Mouse (Mus musculus) right cerebral cortex, postnatal 36 days (tissue): ENCODE measurements at regions not wholly inside any gene's neighbourhood (a gene's known extent, or its start where the extent isn't known, plus 50 kb on each side); places are given as distances from the start of the nearest gene placed in this dataset.

Experiments
- DNase-seq, 2 experiments: peaks; one replicate each; pipeline ENCODE4 v3.0.0; 2022; ENCODE audit warnings: low spot score in 2 of 2, mixed read lengths in 1 of 2

GRCm38 (mm10) chr12:47466740-47467139, 648.0 kb upstream of the Nova1 start:
- DNase-seq = no peak

- DNase-seq = no peak
Measured at GRCm38 (mm10) chr12:47465924-47466323, 647.2 kb upstream of the Nova1 start.

GRCm38 (mm10) chr12:47431669-47432068, 612.9 kb upstream of the Nova1 start:
- no peak for DNase-seq

- DNase-seq = no peak
Measured at GRCm38 (mm10) chr12:47412251-47412650, 593.5 kb upstream of the Nova1 start.

- no peak for DNase-seq
Measured at GRCm38 (mm10) chr12:47406563-47406962, 587.8 kb upstream of the Nova1 start.

GRCm38 (mm10) chr12:47406131-47406530, 587.4 kb upstream of the Nova1 start:
- no peak for DNase-seq

- no peak for DNase-seq
Measured at GRCm38 (mm10) chr12:47383225-47383624, 564.5 kb upstream of the Nova1 start.

GRCm38 (mm10) chr12:47353269-47353668, 534.5 kb upstream of the Nova1 start:
- no peak for DNase-seq

GRCm38 (mm10) chr12:47351229-47351628, 532.5 kb upstream of the Nova1 start:
- DNase-seq = no peak

GRCm38 (mm10) chr12:47313413-47313812, 494.7 kb upstream of the Nova1 start:
- no peak for DNase-seq

GRCm38 (mm10) chr12:47275904-47276303, 457.2 kb upstream of the Nova1 start:
- no peak for DNase-seq

GRCm38 (mm10) chr12:47272309-47272708, 453.6 kb upstream of the Nova1 start:
- no peak for DNase-seq

GRCm38 (mm10) chr12:47264118-47264517, 445.4 kb upstream of the Nova1 start:
- no peak for DNase-seq

GRCm38 (mm10) chr12:47263408-47263807, 444.7 kb upstream of the Nova1 start:
- DNase-seq = no peak

- DNase-seq = no peak
Measured at GRCm38 (mm10) chr12:47252306-47252705, 433.6 kb upstream of the Nova1 start.

GRCm38 (mm10) chr12:47243623-47244514, 425.1 kb upstream of the Nova1 start:
- DNase-seq = no peak

GRCm38 (mm10) chr12:47220016-47220415, 401.3 kb upstream of the Nova1 start:
- no peak for DNase-seq

GRCm38 (mm10) chr12:47219340-47219739, 400.6 kb upstream of the Nova1 start:
- no peak for DNase-seq

GRCm38 (mm10) chr12:47211417-47212104, 392.8 kb upstream of the Nova1 start:
- DNase-seq = no peak

- no peak for DNase-seq
Measured at GRCm38 (mm10) chr12:47202936-47203335, 384.2 kb upstream of the Nova1 start.

- DNase-seq = no peak
Measured at GRCm38 (mm10) chr12:47198609-47199008, 379.9 kb upstream of the Nova1 start.

- DNase-seq = no peak
Measured at GRCm38 (mm10) chr12:47164736-47165135, 346.0 kb upstream of the Nova1 start.
